Mouse (Mus musculus) lung, adult 2 months (tissue): ENCODE results near the gene Crybb3.

Experiments
- CTCF ChIP-seq: fragments of 200-500 bp; IDR thresholded peaks from 2 replicates; pipeline ENCODE4 v1.5.1; 2011; ENCODE audit warnings: mild to moderate bottlenecking, low read length, control low read depth; ENCODE audit not compliant: insufficient read depth
- POLR2A ChIP-seq: fragments of 200-500 bp; IDR thresholded peaks from 2 replicates; pipeline ENCODE4 v1.6.1; 2011; ENCODE audit warnings: low read depth, mild to moderate bottlenecking, control low read depth, low read length, borderline replicate concordance; ENCODE audit errors: extremely low read depth

DNA sequence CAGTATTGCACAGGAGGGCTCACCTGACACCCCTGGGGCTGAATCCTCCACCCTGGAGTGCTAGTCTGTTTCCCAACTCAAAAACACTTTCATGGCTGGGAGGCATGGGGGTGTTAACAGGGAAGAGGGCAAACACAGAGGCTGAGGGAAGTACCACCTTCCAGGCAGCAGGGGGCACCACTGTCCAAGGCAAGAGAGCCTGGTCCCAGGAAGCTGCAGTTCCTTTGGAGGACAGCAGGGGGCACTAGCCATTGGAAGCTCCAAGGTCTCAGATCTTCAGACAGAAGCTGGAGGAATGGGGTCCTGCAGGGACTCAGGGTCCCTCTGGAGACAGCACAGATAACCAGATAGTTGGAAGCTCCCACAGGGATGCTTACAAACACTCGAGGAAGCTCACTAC lies 18.2 kb upstream of the Crybb3 start:
- TF ChIP-seq CTCF (peak; percentile 99), POLR2A (no peak)
